Mouse (Mus musculus) testis, adult 2 months (tissue): Measurements from ENCODE around the gene Cdhr4.

ENCODE experiments used
- CTCF ChIP-seq: fragments of 200-500 bp; IDR thresholded peaks from 2 replicates; pipeline ENCODE4 v1.5.1; 2012; ENCODE audit warnings: low read depth, mild to moderate bottlenecking, inconsistent platforms, low read length, moderate library complexity; ENCODE audit not compliant: control insufficient read depth, insufficient read depth, insufficient replicate concordance
- POLR2A ChIP-seq: fragments of 200-500 bp; IDR thresholded peaks from 2 replicates; pipeline ENCODE4 v1.6.1; 2012; ENCODE audit warnings: low read depth, mild to moderate bottlenecking, inconsistent platforms, low read length, moderate library complexity; ENCODE audit not compliant: control insufficient read depth

DNA sequence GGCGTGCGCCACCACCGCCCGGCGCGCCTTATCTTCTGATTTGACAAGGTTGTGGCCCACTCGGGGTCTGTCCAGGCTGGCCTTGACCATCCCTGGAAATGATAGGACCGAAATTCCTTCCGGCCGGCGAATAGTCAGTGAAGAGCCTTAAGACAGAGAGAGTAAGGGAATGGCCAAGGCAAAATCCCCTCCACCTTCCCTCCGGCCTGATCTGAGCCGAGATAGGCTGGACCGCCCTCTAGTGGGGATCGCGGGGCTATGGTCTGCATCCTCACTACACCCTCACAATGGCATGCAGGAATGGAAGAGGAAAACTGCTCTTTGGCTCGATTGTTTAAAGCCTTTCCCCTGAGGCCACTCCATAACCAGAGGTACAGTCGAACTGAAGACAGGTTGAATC, 5.9 kb upstream of the Cdhr4 start:
- TF ChIP-seq POLR2A, result no peak
- TF ChIP-seq CTCF, result peak; percentile 75; the same call in 1 of the 2 replicates
